Mouse (Mus musculus) mouse embryonic stem cell (cell line): ENCODE measurements around the gene Fahd1.

Experiments used
- in situ Hi-C, 2 experiments: fragments of 300-500 bp; cut with MboI; formaldehyde crosslinking; loops; 1 replicate in 1 of 2; 3 replicates in 1 of 2; pipeline ENCODE4 v1.14.3; 2019 to 2020; ENCODE audit warnings: low sequenced_read_pairs in 2 of 2, low pct_unique_long_range_greater_than_20kb in 1 of 2, mixed read lengths in 1 of 2; ENCODE audit not compliant: unreplicated experiment in 1 of 2

The Fahd1 gene

DNA sequence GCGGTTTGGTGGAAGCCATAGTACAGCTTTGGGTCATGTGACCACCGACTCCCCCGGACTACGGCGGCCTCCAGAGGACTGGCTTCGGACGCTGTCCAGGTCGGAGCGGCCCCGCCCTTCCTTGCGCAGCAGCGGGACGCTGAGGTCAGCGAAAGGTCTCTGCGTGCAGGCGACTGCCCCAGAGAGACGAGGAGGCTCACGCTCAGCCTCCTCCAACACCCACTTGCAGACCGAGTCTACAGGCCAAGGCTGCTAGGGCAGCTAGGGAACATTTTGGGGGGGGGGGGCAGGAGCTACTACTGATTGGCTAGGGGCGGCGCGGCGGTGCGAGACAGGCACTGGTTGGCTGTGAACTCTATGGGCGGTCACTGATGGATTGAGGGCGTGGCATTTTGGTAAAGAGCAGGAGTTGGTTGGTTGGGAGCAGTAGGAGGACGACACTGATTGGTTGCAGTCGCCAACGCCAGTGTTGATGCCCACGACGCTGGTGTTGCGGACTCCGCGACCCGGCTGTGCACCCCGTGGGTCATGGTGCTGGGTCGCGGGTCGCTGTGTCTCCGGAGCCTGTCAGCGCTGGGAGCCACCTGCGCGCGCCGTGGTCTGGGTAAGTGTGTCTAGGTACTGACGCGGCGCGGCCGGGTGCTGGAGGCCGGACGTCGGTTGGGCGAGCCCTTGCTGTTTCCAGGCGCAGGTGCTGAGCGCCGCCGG, at the start of gene Fahd1:
Gene Fahd1 (minus strand): TSS at position 300 of the 708 bp plus-strand sequence.
- in situ Hi-C loops: no loop called here

DNA sequence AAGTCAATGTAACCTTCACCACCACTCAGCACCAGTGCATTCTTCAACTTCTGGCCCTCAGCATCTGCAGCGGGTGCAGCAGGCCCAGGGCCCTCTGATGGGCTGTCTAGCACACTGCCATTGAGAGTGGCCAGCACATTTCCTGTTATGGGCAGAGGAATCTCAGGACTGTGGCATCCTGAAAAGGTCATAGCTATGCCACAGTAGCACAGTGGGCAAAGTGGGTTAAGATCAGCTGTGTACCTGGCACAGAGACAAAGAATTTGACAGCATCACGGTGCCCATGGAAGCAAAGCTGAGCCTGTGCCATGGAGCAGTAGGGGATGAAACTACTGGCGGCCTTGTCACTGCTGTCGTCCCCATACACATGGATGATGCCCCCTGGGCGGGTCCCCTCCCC, 49.0 kb upstream of the Fahd1 start:
- in situ Hi-C loops: no loop called here

DNA sequence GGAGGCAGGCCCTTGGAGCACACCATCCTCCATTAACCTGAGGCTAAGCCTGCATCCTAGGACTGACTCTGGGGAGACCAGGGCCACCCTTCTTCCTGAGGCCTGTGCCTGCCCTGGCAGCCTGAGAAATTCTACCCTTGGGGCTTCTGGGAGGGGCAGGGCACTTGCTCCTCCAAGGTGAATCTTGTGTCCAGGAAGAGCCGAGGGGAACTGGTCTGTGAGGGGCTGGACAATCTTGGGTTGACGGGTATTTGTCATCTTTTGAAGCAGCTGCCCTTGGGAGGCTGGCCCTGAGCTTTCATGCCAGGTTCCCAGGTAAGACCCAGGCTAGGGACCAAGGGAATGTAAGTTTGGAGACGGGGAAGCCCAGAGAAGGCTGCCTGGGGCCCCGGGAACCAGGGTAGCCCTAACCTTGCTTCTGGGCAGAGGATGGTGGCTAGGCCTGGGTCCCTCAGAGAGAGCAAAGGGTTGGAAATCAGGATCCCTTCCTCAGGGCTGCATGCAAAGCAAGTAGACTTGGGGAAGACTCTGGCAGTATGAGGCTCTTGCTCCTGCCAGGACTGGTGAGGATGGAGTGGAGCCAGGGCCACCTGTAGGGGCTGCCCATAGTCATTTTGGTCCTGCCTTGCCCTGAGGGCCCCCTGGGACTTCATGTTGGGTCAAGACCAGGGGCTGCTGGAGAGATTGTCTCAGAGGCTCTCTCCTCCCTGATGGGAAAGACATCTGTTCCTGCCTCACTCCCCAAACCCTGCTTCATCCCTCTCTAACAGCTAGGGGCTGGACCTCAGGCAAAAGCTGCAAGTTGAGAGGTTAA, 48.1 kb upstream of the Fahd1 start:
- in situ Hi-C loops: no loop called here

DNA sequence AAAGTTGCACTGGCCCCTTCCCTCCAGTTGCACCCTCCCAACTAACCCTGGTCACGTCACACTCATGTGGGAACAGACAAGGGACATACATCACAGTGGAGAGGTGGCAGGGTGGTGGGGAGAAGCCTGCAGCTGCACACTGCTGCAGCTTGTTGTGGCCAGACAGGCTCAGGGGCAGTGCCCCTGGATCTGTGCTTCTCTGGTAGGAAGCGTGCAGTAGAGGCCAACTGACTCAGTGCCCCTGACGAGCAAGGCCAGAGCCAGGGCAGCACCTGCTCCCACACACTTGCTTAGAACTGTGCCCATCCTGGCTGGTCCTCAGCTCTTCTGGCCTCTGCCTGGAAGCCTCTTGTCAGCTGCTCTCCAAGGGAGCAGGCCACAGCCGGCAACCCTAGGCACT, 47.4 kb upstream of the Fahd1 start:
- in situ Hi-C loops: no loop called here

DNA sequence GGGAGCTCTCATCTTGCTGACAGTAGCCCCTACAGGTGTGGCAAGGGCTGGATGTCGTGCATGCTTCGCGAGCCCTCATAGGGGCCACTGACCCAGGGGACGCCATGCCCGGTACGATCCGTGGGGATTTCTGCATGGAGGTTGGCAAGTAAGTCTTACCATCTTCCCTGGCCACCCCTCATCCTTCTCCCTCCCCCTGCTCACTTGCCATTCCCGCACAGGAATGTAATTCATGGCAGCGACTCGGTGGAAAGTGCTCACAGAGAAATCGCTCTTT, 46.8 kb upstream of the Fahd1 start:
- in situ Hi-C loops: no loop called here

DNA sequence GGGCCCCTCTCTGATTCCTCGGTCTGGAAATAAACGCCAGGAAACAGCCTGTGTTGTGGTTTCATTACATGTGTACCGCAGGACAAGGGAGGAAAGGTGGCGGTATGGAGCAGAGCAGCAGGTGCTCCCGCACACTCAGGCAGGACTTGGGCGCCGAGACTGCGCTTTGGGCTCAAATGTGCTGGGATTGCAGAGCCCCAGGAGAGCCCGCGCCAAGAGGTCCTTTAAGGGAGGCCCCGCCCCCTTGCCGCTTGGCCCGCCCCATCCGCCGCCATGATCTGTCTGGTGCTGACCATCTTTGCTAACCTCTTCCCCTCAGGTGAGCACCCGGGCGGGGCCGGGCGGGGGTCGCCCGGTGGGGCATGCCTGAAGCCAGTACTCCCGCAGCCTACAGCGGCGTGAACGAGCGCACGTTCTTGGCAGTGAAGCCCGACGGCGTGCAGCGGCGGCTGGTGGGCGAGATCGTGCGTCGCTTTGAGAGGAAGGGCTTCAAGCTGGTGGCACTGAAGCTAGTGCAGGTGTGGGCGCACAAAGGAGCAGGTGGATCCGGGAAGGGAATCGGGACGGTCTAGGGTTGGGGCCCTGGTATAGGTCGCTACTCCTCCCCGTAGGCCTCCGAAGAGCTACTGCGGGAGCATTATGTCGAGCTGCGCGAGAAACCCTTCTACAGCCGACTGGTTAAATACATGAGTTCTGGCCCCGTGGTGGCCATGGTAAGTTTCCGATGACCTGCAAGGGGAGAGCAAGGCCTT, 46.3 kb upstream of the Fahd1 start, which contains the start of gene Nme3:
Gene Nme3 (plus strand): TSS at position 260 of the 752 bp plus-strand sequence.
- in situ Hi-C loops: no loop called here

DNA sequence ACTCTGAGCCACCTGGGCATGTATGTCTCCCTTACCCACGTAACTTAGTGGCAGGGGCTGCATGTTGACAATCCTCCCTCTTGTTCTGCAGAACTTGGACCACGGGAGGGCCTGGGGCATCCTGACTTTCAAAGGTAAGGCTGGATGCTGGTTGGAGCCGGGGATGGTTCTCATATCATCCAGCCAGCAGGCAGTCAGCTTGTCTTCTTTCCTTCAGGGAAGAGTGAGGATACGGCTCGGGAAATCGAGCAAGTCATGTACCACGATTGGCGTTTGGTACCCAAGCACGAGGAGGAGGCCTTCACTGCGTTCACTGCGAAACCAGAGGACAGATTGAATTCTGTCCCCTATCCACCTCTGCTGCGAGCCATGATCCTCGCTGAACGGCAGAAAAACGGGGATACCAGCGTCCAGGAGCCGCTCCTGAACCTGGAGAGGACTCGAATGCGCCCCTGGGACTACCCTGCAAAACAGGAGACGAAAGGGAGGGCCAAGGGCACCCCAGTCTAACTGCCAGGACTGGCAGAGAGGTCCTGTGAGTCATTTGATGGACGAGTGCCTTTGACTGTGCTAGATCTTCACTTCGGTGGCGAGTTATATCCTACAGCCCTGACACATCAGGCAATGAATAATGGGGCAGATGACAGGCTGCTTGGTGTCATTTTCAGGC, 45.5 kb upstream of the Fahd1 start:
- in situ Hi-C loops: no loop called here

DNA sequence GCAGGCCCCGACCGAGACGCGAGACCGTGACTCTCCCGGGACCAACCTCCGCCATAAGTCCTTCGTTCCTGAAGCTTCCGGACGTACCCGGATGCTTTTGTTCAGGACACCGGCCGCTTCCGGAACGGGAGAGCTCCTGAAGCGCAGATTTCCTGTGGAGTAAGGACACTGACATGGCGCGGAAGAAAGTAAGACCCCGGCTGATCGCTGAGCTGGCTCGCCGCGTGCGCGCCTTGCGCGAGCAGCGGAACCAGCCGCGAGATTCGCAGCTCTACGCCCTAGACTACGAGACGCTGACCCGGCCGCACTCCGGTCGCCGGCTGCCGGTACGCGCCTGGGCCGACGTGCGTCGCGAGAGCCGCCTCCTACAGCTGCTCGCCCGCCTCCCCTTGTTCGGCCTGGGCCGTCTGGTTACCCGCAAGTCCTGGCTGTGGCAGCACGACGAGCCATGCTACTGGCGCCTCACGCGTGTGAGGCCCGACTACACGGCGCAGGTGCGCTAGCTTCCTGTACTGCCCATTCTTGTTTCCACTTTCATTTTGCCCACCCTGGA, 44.9 kb upstream of the Fahd1 start, which contains the start of the genes Eme2 and Mrps34:
Gene Eme2 (minus strand): TSS at position 93 of the 553 bp plus-strand sequence.
Gene Mrps34 (plus strand): TSS at position 122 of the 553 bp plus-strand sequence.
- in situ Hi-C loops: no loop called here

DNA sequence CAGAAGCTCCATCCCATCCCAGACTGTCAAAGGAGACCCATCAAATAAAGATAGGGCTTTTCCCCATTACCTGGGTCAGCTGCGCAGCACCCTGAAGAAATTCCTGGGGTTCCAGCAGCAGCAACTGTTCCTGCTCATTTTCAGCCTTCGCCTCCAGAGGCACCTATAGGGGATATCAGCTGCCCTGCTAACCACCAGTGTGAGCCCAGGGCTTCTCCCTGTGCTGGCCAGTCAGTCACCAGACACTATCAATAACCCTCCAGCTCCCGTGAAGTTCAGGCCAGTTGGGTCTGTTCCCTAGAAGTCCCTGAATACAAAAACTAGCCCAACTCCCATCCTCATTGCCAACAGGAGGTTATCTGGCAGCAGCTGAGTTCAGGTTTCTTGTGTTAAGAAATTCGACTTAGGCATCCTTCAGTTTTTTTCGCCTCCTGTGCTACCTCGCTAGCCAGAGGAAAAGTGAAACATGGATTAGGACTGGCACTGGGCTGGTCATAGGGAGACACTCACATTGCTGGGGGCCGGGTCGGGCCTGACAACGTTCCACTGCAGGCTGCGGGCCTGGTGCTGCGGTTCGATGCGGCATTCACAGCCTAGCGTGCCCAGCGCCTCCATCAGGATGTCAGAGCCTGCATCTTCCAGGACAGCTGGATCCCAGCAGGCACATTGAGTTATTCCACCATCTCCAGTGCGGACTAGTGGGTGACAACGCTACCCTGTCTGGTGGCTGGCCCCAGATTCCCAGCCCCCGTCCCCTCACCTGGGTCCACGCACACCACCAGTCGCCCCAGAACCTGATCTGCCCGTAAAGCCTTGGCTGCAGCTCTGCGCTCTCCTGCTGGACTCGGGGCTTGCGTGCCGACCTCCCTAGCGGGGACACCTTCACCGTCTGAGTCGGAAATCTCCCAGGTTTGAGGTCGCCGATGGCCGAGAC, 44.2 kb upstream of the Fahd1 start:
- in situ Hi-C loops: no loop called here

DNA sequence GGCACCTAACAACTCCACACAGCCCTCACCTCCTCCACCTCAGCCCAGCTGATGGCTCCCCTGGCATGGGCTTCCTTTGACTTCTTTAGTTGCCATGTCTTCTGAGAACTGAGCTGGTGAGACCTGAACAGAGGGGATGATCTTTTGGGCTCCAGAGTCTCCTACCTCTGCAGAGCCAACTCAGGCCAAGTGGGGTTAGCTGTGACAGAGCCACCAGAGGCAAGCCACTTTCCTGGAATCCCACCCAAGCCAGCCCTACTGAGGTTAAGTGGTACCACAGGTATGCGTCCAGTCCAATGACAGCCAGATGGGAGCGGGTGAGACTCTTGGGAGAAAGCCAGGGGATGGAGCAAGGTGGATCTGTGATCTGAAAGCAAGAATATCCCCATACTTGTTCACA, 43.1 kb upstream of the Fahd1 start:
- in situ Hi-C loops: no loop called here

DNA sequence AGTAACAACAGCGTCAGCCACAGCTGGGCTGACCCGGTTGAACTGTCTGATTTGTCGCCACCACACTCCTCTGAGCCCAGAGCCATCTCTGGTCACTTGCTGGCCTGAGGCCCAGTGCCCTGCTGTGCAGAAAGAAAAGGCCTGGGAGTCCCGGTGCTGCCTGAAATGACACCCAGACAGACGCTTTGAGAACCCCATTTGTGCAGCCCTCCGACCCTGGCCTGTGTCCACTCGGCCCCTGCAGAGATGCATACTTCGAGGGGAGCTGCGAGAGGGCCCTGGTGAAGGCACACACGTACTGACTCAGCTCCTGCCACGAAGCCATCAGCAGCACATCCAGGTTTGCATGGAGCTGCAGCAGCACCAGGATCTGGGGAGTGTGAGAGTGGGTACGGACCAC, 42.6 kb upstream of the Fahd1 start:
- in situ Hi-C loops: no loop called here

DNA sequence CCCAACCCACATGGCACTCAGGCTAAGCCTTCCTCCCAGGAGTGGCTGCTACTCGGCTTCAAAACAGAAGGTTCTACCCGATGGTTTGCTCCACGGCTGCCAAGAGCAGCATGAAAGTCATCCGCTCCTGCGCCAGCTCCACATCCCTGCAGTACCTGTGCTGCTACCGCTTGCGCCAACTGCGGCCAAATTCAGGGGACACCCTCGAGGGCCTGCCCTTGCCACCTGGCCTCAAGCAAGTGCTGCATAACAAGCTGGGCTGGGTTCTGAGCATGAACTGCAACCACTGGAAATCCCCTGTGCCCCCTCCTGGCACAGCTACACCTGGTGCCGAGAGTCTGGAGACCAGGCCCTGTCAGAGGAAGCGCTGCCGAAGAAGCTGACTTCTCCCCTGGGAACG, 41.2 kb upstream of the Fahd1 start:
- in situ Hi-C loops: no loop called here

DNA sequence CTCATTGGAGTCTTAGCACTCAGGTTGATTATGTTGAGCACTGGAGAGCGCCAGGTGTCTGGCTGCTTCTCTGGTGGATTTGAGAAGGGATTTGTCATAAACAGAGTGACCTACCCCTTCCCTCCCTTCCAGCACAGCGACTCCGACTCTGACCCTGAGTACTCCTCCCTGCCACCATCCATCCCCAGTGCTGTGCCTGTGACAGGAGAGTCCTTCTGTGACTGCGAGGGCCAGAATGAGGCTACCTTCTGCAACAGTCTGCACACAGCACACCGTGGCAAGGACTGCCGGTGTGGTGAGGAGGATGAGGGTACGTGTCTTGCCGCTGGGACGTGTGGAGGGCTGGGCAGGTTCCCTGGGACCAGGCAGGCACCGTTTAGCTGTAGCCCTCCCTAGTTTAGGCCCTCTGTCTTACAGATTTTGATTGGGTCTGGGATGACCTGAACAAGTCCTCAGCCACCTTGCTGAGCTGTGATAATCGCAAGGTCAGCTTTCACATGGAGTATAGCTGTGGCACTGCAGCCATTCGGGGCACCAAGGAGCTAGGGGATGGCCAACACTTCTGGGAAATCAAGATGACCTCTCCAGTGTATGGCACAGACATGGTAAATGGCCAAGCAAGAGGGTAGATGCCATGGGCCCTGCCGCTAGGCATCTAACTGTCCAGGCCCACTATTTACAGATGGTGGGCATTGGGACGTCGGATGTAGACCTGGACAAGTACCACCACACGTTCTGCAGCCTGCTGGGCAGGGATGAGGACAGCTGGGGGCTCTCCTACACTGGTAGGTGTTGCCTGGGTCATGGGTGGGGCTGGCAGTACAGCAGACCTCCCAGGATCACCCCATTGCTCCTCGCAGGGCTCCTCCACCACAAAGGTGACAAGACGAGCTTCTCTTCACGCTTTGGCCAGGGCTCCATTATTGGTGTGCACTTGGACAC, 40.3 kb upstream of the Fahd1 start:
- in situ Hi-C loops: no loop called here

DNA sequence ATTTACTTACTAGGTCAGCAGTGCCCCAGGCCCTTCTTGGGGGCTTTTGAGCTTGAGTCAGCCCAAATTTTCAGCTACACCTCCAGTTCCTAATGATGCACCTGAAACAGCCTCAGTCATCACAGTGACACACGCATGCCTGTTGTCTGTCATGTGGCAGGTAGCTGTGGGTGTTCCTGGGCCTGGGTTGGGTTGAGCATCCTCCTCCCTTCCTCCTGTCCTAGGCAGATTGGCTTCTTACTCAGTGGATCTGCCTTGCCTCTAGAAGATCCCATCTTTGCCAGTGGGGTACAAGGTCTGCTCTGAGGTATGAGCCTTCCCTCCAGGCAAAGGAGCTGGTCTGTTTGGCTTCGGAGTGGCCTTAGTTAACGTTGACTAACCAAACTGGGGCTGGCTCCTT, 38.7 kb upstream of the Fahd1 start:
- in situ Hi-C loops: no loop called here

DNA sequence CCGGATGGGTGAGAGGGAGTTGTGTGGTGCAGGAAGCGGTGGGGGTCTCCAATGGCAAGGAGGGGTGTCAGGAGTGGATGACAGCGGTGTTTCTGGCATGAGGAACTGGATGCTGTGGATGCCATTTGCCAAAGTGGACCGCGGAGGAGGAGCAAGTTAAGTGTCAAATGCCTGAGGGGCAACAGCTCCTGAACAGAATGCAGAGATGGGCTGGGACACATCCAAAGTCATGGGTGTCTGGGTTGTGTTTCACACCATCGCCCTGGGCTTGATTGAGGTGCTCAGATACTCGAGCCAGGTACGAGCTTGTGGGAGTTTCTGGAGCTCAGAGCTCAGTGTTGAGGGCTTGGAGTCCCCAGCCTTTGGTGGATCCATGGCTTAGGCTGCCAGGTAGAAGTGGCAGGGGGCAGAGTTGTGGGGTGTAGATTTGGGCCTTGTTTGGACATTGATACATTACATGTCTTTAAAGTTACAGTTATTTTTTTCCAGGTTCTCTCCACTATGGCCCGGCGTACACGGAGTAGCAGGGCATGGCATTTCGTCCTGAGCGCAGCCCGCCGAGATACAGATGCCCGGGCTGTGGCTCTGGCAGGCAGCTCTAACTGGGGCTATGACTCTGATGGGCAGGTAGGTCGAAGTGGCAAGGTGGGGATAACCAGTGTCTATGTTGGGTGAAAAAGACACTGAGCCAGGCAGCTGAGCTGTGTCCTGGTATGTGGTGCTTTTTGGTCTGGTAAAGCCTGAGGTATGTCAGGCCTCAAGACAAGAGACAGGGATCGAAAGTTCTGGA, 37.3 kb upstream of the Fahd1 start:
- in situ Hi-C loops: no loop called here

DNA sequence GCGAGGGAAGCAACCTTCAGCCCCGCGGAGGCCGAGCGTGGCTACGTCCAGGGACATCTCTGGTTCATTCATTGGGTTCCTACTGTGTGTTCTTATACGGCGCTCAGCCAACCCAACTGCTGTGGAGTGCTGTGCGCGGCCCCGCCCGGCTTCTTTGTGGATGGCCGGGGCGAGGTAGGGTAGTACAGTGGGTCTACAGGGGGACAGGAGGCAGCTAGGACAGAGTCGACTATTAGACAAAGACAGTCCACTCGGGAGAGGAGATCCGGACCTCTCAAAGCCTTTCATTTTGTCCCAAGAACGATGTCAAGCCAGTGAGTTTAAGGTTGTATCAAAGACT, 36.7 kb upstream of the Fahd1 start:
- in situ Hi-C loops: no loop called here
